Mouse (Mus musculus) neural tube, embryonic 13.5 days (tissue): ENCODE data around the gene 9530002B09Rik. TPM values are rescaled to one million over a fixed set of nuclear protein-coding genes. Genes with fewer than 3 reads are reported as not detected.

ENCODE experiments used
- ATAC-seq: fragments of 200-750 bp; cut with Nextera tagmentation; 2 replicates; pipeline ENCODE4 v1.8.0; 2017; ENCODE audit warnings: low read depth, mild to moderate bottlenecking, moderate TSS enrichment, moderate library complexity
- H3K27ac ChIP-seq: fragments of 300-500 bp; sonication (generic); replicated peaks from 2 replicates; pipeline ENCODE4 v1.5.1; 2015; ENCODE audit warnings: moderate library complexity, mild to moderate bottlenecking, inconsistent platforms
- H3K27me3 ChIP-seq: fragments of 300-500 bp; sonication (generic); 2 replicates; pipeline ENCODE4 v1.6.1; 2015; ENCODE audit warnings: mild to moderate bottlenecking, inconsistent platforms
- H3K36me3 ChIP-seq: fragments of 300-500 bp; sonication (generic); 2 replicates; pipeline ENCODE4 v1.6.1; 2015; ENCODE audit warnings: mild to moderate bottlenecking, inconsistent platforms
- H3K4me1 ChIP-seq: fragments of 300-500 bp; sonication (generic); replicated peaks from 2 replicates; pipeline ENCODE4 v1.6.1; 2015; ENCODE audit warnings: inconsistent platforms
- H3K4me2 ChIP-seq: fragments of 300-500 bp; sonication (generic); 2 replicates; pipeline ENCODE4 v1.6.1; 2015; ENCODE audit warnings: inconsistent platforms, mild to moderate bottlenecking, moderate library complexity
- H3K4me3 ChIP-seq: fragments of 300-500 bp; sonication (generic); 2 replicates; pipeline ENCODE4 v1.5.1; 2015; ENCODE audit warnings: mild to moderate bottlenecking, inconsistent platforms
- H3K9ac ChIP-seq: fragments of 300-500 bp; sonication (generic); 2 replicates; pipeline ENCODE4 v1.6.1; 2015; ENCODE audit warnings: moderate library complexity, mild to moderate bottlenecking, inconsistent platforms
- H3K9me3 ChIP-seq: fragments of 300-500 bp; sonication (generic); 2 replicates; pipeline ENCODE4 v1.6.1; 2016; ENCODE audit warnings: inconsistent platforms
- polyA plus RNA-seq: library from polyadenylated mRNA; unstranded; fragments of >200 nt; fragmentation: Nextera tagmentation; extraction: Ambion mirVana; gene quantifications from 2 replicates; pipeline ENCODE4 v1.2.1, GENCODE M21; 2015

Gene 9530002B09Rik
- not detected in 2 replicates for polyA plus RNA-seq

- ATAC-seq, result no peak
Measured at GRCm38 (mm10) chr4:122688975-122689374, at the start of gene 9530002B09Rik. Gene 9530002B09Rik (plus strand): TSS chr4:122689275.

More at GRCm38 (mm10) chr4:122688975-122689374, at the start of gene 9530002B09Rik:
- Histone ChIP-seq H3K9ac (no peak within 1 kb of the TSS), H3K4me3 (no peak within 1 kb of the TSS), H3K9me3 (peaks cover 32% of the 10 kb centered on the region), H3K4me1 (no peaks in the 10 kb centered on the region), H3K27ac (no peak within 1 kb of the TSS), H3K4me2 (no peak within 1 kb of the TSS), H3K36me3 (no peaks in the 10 kb centered on the region), H3K27me3 (no peaks in the 10 kb centered on the region)

Other genes with a start within 250 kb of the 9530002B09Rik start
- 84.0 and 87.9 TPM in 2 replicates for gene Ppt1, start 147.0 kb downstream of the 9530002B09Rik start, polyA plus RNA-seq
- gene Cap1, start 196.8 kb downstream of the 9530002B09Rik start, polyA plus RNA-seq, result 69.2 and 75.5 TPM in 2 replicates